Mouse (Mus musculus) MEL (cell line): Measurements from ENCODE around the gene Mcub.

Source experiments
- CTCF ChIP-seq, 3 experiments: IDR thresholded peaks in 2 of 3; conservative IDR thresholded peaks in 1 of 3; 2 replicates each; pipeline ENCODE4 v1.5.1; 2011 to 2012; ENCODE audit warnings: low read length in 3 of 3, low read depth in 2 of 3, mild to moderate bottlenecking in 2 of 3, improper control_type of control experiment in 1 of 3, inconsistent platforms in 1 of 3, mixed read lengths in 1 of 3, moderate library complexity in 1 of 3; ENCODE audit not compliant: control insufficient read depth in 1 of 3, insufficient read depth in 1 of 3, poor library complexity in 1 of 3, severe bottlenecking in 1 of 3
- GABPA ChIP-seq: IDR thresholded peaks from 2 replicates; pipeline ENCODE4 v1.6.1; 2012; ENCODE audit warnings: low read depth, mild to moderate bottlenecking, inconsistent platforms, low read length, improper control_type of control experiment, moderate library complexity
- MXI1 ChIP-seq: IDR thresholded peaks from 2 replicates; pipeline ENCODE4 v1.6.1; 2011; ENCODE audit warnings: mild to moderate bottlenecking, low read depth, low read length, improper control_type of control experiment
- POLR2A ChIP-seq, 2 experiments: IDR thresholded peaks; 2 replicates each; pipeline ENCODE4 v1.6.1; 2011 to 2012; ENCODE audit warnings: low read length in 2 of 2, mild to moderate bottlenecking in 2 of 2, control low read depth in 1 of 2, improper control_type of control experiment in 1 of 2, low read depth in 1 of 2, moderate library complexity in 1 of 2; ENCODE audit not compliant: control insufficient read depth in 1 of 2, insufficient read depth in 1 of 2, poor library complexity in 1 of 2
- POLR2AphosphoS2 ChIP-seq: IDR thresholded peaks from 2 replicates; pipeline ENCODE4 v1.6.1; 2011; ENCODE audit warnings: low read length, improper control_type of control experiment
- USF2 ChIP-seq, 2 experiments: IDR thresholded peaks; 2 replicates each; pipeline ENCODE4 v1.6.1; 2011 to 2012; ENCODE audit warnings: improper control_type of control experiment in 2 of 2, low read length in 2 of 2, borderline replicate concordance in 1 of 2, inconsistent platforms in 1 of 2, low read depth in 1 of 2, mild to moderate bottlenecking in 1 of 2; ENCODE audit not compliant: insufficient read depth in 1 of 2
- ZKSCAN1 ChIP-seq: IDR thresholded peaks from 2 replicates; pipeline ENCODE4 v1.6.1; 2012; ENCODE audit warnings: low read depth, mild to moderate bottlenecking, inconsistent platforms, low read length, improper control_type of control experiment, moderate library complexity
- ZNF384 ChIP-seq: IDR thresholded peaks from 2 replicates; pipeline ENCODE4 v1.6.1; 2012; ENCODE audit warnings: low read depth, mild to moderate bottlenecking, inconsistent platforms, low read length, improper control_type of control experiment

GRCm38 (mm10) chr3:129887779-129888517 lies 82.1 kb downstream of the Mcub start:
- TF ChIP-seq POLR2A (IDR thresholded peaks at IDR 0.05; ENCODE audit: control insufficient read depth in 1 of 2, insufficient read depth in 1 of 2, low read depth in 1 of 2, low read length in 2 of 2, poor library complexity in 1 of 2) (no peak), USF2 (IDR thresholded peaks at IDR 0.05; ENCODE audit: borderline replicate concordance in 1 of 2, insufficient read depth in 1 of 2, low read depth in 1 of 2, low read length in 2 of 2) (no peak), GABPA (no peak), ZNF384 (no peak), CTCF (IDR thresholded peaks at IDR 0.05 in 2 of 3, conservative IDR thresholded peaks at IDR 0.05 in 1 of 3; ENCODE audit: control insufficient read depth in 1 of 3, insufficient read depth in 1 of 3, low read depth in 2 of 3, low read length in 3 of 3, poor library complexity in 1 of 3, severe bottlenecking in 1 of 3) (no peak), POLR2AphosphoS2 (no peak), MXI1 (no peak), ZKSCAN1 (no peak)
